ENCODE assay signal across 11 mouse cellular contexts in the genomic region with DNA sequence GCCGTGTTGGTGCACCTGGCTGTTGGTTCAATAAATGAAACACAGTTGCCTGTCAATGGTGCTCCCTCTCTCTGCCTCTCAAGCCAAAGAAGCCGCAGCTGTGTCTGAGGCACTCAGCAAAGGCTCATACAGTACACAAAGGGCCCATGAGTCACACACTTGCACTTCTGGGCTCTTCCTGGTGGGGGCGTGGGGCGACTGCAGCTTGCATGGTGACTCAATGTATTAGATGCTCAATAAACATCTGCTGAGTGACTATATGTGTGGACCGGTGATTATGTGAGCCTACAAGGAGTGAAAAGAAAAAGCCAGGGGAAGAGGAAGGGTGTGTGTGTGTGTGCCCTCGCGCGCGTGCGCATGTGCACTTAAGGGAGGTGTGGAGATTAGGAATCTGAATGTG. TPM values are rescaled to one million over a fixed set of nuclear protein-coding genes. Genes with fewer than 3 reads are reported as not detected.
DNase-seq lines count a peak whose midpoint lies in the region; ATAC-seq and TF ChIP-seq lines count a peak whose summit lies in the region.
"Had no signal": no experiment of that assay in that cellular context is flagged by ENCODE, and none has a peak within 500 bp of the region (broad histone marks: within the 10 kb centered on the region; RNA-seq: fewer than 3 reads in every experiment).

No protein-coding gene starts in this region.

- dilution Hi-C loops in CH12.LX (cut with MboI; ENCODE audit: extremely low pct_ligation_motif_present, extremely low pct_unique_long_range_greater_than_20kb, low sequenced_read_pairs) = no loop called here

- TF ChIP-seq RAD21 in CH12.LX (IDR thresholded peaks at IDR 0.05; ENCODE audit: low read depth, low read length) = peak; percentile 38

- H3K4me2 ChIP-seq in lung, embryonic 14.5 days = no peak overlapping the region
- peak overlapping the region; percentile 89 for H3K4me2 ChIP-seq in CH12.LX (ENCODE audit: insufficient read depth, low read depth, poor library complexity, severe bottlenecking)
- H3K4me2 ChIP-seq in liver, postnatal 0 days (ENCODE audit: low read depth, low read length) = no peak overlapping the region

- no peak overlapping the region for H3K4me3 ChIP-seq in lung, embryonic 14.5 days (ENCODE audit: low read depth, low read length)
- H3K4me3 ChIP-seq in CH12.LX (replicated peaks in 1 of 3; ENCODE audit: low read depth in 2 of 3, low read length in 2 of 3, poor library complexity in 1 of 3) = peak overlapping the region; percentile 26 to 72 (median 46)
- no peak overlapping the region for H3K4me3 ChIP-seq in liver, postnatal 0 days (ENCODE audit: low read depth, low read length)
- H3K4me3 ChIP-seq: myocyte had no signal

- H3K27me3 ChIP-seq in lung, embryonic 14.5 days (ENCODE audit: insufficient read depth, low read length) = no peaks in the 10 kb centered on the region
- H3K27me3 ChIP-seq in CH12.LX (replicated peaks) = no peaks in the 10 kb centered on the region
- no peaks in the 10 kb centered on the region for H3K27me3 ChIP-seq in liver, postnatal 0 days (ENCODE audit: insufficient read depth, low read length)

- WGBS in lung, embryonic 14.5 days = 88% methylated on average over 10 of the region's 10 CpGs
- 92% methylated on average over 10 of the region's 10 CpGs for WGBS in liver, postnatal 0 days (ENCODE audit: insufficient replicate concordance)

- TF ChIP-seq CTCF in lung, embryonic 14.5 days (IDR thresholded peaks at IDR 0.05; ENCODE audit: low read depth) = peak; percentile 23; the same call in 1 of the 2 replicates
- peak; percentile 35 to 70; a peak in 3 of 4 replicates for TF ChIP-seq CTCF in CH12.LX (conservative IDR thresholded peaks at IDR 0.05 in 1 of 2, IDR thresholded peaks at IDR 0.05 in 1 of 2; ENCODE audit: low read depth in 2 of 2, low read length in 2 of 2)
- no peak; the same call in 1 of the 2 replicates for TF ChIP-seq CTCF in liver, postnatal 0 days (IDR thresholded peaks at IDR 0.05; ENCODE audit: low read depth)

- no peaks in the 10 kb centered on the region; the same call in 1 of the 2 replicates for H3K79me2 ChIP-seq in CH12.LX (replicated peaks; ENCODE audit: control insufficient read depth, extremely low read depth, insufficient read depth, poor library complexity, severe bottlenecking)

- TF ChIP-seq POLR2A in CH12.LX (IDR thresholded peaks at IDR 0.05; ENCODE audit: low read depth, low read length) = peak; percentile 25; the same call in 1 of the 2 replicates

- H3K4me1 ChIP-seq in lung, embryonic 14.5 days (ENCODE audit: insufficient read depth) = peaks cover 9% of the 10 kb centered on the region
- peaks cover 23 to 70% of the 10 kb centered on the region in 2 experiments for H3K4me1 ChIP-seq in CH12.LX (ENCODE audit: control insufficient read depth in 1 of 2, insufficient read depth in 2 of 2)
- peaks cover 21% of the 10 kb centered on the region for H3K4me1 ChIP-seq in liver, postnatal 0 days (ENCODE audit: insufficient read depth)

- no peak overlapping the region for H3K9ac ChIP-seq in lung, embryonic 14.5 days
- peak overlapping the region; percentile 68 for H3K9ac ChIP-seq in CH12.LX (ENCODE audit: insufficient read depth, low read depth)
- H3K9ac ChIP-seq in liver, postnatal 0 days (replicated peaks) = no peak overlapping the region

- in situ Hi-C loops in CH12.LX (cut with MboI; ENCODE audit: low pct_ligation_motif_present, low pct_unique_long_range_greater_than_20kb, low sequenced_read_pairs) = loop anchor here (25.0 kb wide), 1 partner anchor 434 kb away; a partner anchor contains a TSS

- peak; percentile 48 for DNase-seq in cerebellum, adult 9-10 months
- no peak for DNase-seq in cerebellum, postnatal 36 days
- no peak for DNase-seq in lung, embryonic 14.5 days
- DNase-seq in lung, postnatal 4 days = no peak
- DNase-seq in CH12.LX (ENCODE audit: extremely low read depth) = peak; percentile 91
- DNase-seq in liver, postnatal 0 days = peak; percentile 30
- no peak for DNase-seq in urinary bladder, adult 2 months (ENCODE audit: low spot score)
- DNase-seq in urinary bladder, postnatal 10 days (ENCODE audit: low spot score) = no peak
- DNase-seq: heart, adult 11 months had no signal

- H3K27ac ChIP-seq in lung, embryonic 14.5 days (ENCODE audit: low read depth) = no peak overlapping the region
- peak overlapping the region; percentile 61 for H3K27ac ChIP-seq in CH12.LX (ENCODE audit: insufficient read depth, low read depth)
- H3K27ac ChIP-seq in liver, postnatal 0 days (ENCODE audit: low read depth) = no peak overlapping the region

- no peak for TF ChIP-seq EP300 in CH12.LX (IDR thresholded peaks at IDR 0.05; ENCODE audit: low read length)
- TF ChIP-seq EP300 in liver, postnatal 0 days (IDR thresholded peaks at IDR 0.05; ENCODE audit: low read depth) = no peak

- no peaks in the 10 kb centered on the region for H3K36me3 ChIP-seq in lung, embryonic 14.5 days (ENCODE audit: insufficient read depth)
- H3K36me3 ChIP-seq in CH12.LX (replicated peaks in 1 of 2; ENCODE audit: control insufficient read depth in 1 of 2, insufficient read depth in 1 of 2, low read length in 1 of 2) = peaks cover 11 to 19% of the 10 kb centered on the region in 2 experiments
- H3K36me3 ChIP-seq in liver, postnatal 0 days (replicated peaks; ENCODE audit: insufficient read depth, low read length) = no peaks in the 10 kb centered on the region

- no peak for ATAC-seq in lung, embryonic 14.5 days (ENCODE audit: insufficient read depth)
- ATAC-seq in liver, postnatal 0 days = no peak

- no peaks in the 10 kb centered on the region for H3K9me3 ChIP-seq in lung, embryonic 14.5 days (ENCODE audit: low read depth, low read length)
- no peaks in the 10 kb centered on the region for H3K9me3 ChIP-seq in CH12.LX (replicated peaks; ENCODE audit: low read length)
- no peaks in the 10 kb centered on the region for H3K9me3 ChIP-seq in liver, postnatal 0 days (ENCODE audit: low read length)

TF ChIP-seq in CH12.LX, 34 proteins besides CTCF, POLR2A, EP300 and RAD21:
- no peak for TF ChIP-seq ZKSCAN1 (IDR thresholded peaks at IDR 0.05; ENCODE audit: borderline replicate concordance, low read depth, low read length)
- 0 out of 2 replicates have a peak, but pooled peaks have one; percentile 42 for TF ChIP-seq ELF1 (IDR thresholded peaks at IDR 0.05; ENCODE audit: low read depth, low read length)
- TF ChIP-seq KAT2A (IDR thresholded peaks at IDR 0.05; ENCODE audit: insufficient replicate concordance, low read length) = no peak
- TF ChIP-seq NRF1 (IDR thresholded peaks at IDR 0.05; ENCODE audit: low read depth, low read length) = peak; percentile 82
- peak; percentile 46; the same call in 1 of the 2 replicates for TF ChIP-seq MAX (IDR thresholded peaks at IDR 0.05; ENCODE audit: low read length)
- TF ChIP-seq MYC (IDR thresholded peaks at IDR 0.05; ENCODE audit: low read depth, low read length) = peak; percentile 44; the same call in 1 of the 2 replicates
- no peak; the same call in 1 of the 2 replicates for TF ChIP-seq BHLHE40 (IDR thresholded peaks at IDR 0.05; ENCODE audit: low read depth, low read length)
- no peak for TF ChIP-seq ZNF384 (IDR thresholded peaks at IDR 0.05; ENCODE audit: low read depth, low read length)
- TF ChIP-seq IRF4 (IDR thresholded peaks at IDR 0.05; ENCODE audit: low read depth, low read length) = peak; percentile 4; the same call in 1 of the 2 replicates
- peak; percentile 37 for TF ChIP-seq SMC3 (IDR thresholded peaks at IDR 0.05; ENCODE audit: low read depth, low read length)
- TF ChIP-seq ZMIZ1 (IDR thresholded peaks at IDR 0.05; ENCODE audit: low read depth, low read length) = 0 out of 2 replicates have a peak, but pooled peaks have one; percentile 9
- no peak for TF ChIP-seq USF1 (IDR thresholded peaks at IDR 0.05; ENCODE audit: low read depth, low read length)

RNA-seq across cellular contexts. Expression of a gene that starts 2.3 kb away (rescaled TPM):
- 95.0 and 99.3 TPM in 2 replicates for polyA plus RNA-seq in lung, embryonic 14.5 days (2014; fragmentation: Nextera tagmentation; extraction: Ambion mirVana)
- 72.1 and 84.9 TPM in 2 replicates for total RNA-seq in CH12.LX (2012; rRNA removed)
- 67.1 and 84.1 TPM in 2 replicates for total RNA-seq in CH12.LX (2014; rRNA removed)
- polyA plus RNA-seq in CH12.LX (2012; ENCODE audit: insufficient read length, low read depth) = 82.1 and 87.2 TPM in 2 replicates
- 24.4 and 25.3 TPM in 2 replicates for polyA plus RNA-seq in liver, postnatal 0 days (2015; fragmentation: Nextera tagmentation; extraction: Ambion mirVana)
- 32.3 and 33.5 TPM in 2 replicates for polyA plus RNA-seq in urinary bladder, adult 2 months (2012; rRNA removed)

RNA-seq across cellular contexts. Expression of a gene that starts 34.5 kb away (rescaled TPM):
- polyA plus RNA-seq in lung, embryonic 14.5 days (2014; fragmentation: Nextera tagmentation; extraction: Ambion mirVana) = 0.20 TPM in 1 of 2 replicates, not detected in the other
- total RNA-seq in CH12.LX (2012; rRNA removed) (11.8 and 12.8 TPM in 2 replicates), CH12.LX (2014; rRNA removed) (10.0 and 11.4 TPM in 2 replicates)
- 16.4 and 21.0 TPM in 2 replicates for polyA plus RNA-seq in CH12.LX (2012; ENCODE audit: insufficient read length, low read depth)
- 2.4 TPM in 1 of 2 replicates, not detected in the other for polyA plus RNA-seq in liver, postnatal 0 days (2015; fragmentation: Nextera tagmentation; extraction: Ambion mirVana)
- polyA plus RNA-seq in urinary bladder, adult 2 months (2012; rRNA removed) = 0.07 TPM in 1 of 2 replicates, not detected in the other

RNA-seq across cellular contexts. Expression of a gene that starts 51.8 kb away (rescaled TPM):
- polyA plus RNA-seq in lung, embryonic 14.5 days (2014; fragmentation: Nextera tagmentation; extraction: Ambion mirVana) = not detected in 2 replicates
- total RNA-seq in CH12.LX (2012; rRNA removed) = not detected in 2 replicates
- not detected in 2 replicates for total RNA-seq in CH12.LX (2014; rRNA removed)
- polyA plus RNA-seq in CH12.LX (2012; ENCODE audit: insufficient read length, low read depth) = not detected in 2 replicates
- not detected in 2 replicates for polyA plus RNA-seq in liver, postnatal 0 days (2015; fragmentation: Nextera tagmentation; extraction: Ambion mirVana)
- polyA plus RNA-seq in urinary bladder, adult 2 months (2012; rRNA removed) = not detected in 2 replicates
- polyA plus RNA-seq: lung, embryonic 16.5 days had no signal

Comparison
In these comparisons a context has a peak if more than half of its experiments do, and no peak if none do; other contexts are left out.
1. DNase-seq: peak in cerebellum, adult 9-10 months (single experiment), CH12.LX (single experiment) and liver, postnatal 0 days (single experiment); none in cerebellum, postnatal 36 days (0 of 2), lung, embryonic 14.5 days (single experiment), lung, postnatal 4 days (0 of 2), urinary bladder, adult 2 months (single experiment) and urinary bladder, postnatal 10 days (single experiment).
2. H3K4me3 ChIP-seq: peak in CH12.LX (3 of 3); none in lung, embryonic 14.5 days (single experiment) and liver, postnatal 0 days (single experiment).